Mouse (Mus musculus) heart, adult 2 months (tissue): ENCODE results near the gene Srp72.

Experiments used
- CTCF ChIP-seq: fragments of 200-600 bp; IDR thresholded peaks from 2 replicates; pipeline ENCODE4 v1.8.1; 2022; ENCODE audit warnings: antibody characterized with exemption, mild to moderate bottlenecking, moderate library complexity
- EP300 ChIP-seq: fragments of 200-500 bp; IDR thresholded peaks from 2 replicates; pipeline ENCODE4 v1.6.1; 2011; ENCODE audit warnings: low read depth, low read length, control low read depth; ENCODE audit not compliant: insufficient read depth
- POLR2A ChIP-seq: fragments of 200-500 bp; IDR thresholded peaks from 2 replicates; pipeline ENCODE4 v1.6.1; 2011; ENCODE audit warnings: mild to moderate bottlenecking, low read depth, low read length, control low read depth; ENCODE audit not compliant: insufficient read depth

DNA sequence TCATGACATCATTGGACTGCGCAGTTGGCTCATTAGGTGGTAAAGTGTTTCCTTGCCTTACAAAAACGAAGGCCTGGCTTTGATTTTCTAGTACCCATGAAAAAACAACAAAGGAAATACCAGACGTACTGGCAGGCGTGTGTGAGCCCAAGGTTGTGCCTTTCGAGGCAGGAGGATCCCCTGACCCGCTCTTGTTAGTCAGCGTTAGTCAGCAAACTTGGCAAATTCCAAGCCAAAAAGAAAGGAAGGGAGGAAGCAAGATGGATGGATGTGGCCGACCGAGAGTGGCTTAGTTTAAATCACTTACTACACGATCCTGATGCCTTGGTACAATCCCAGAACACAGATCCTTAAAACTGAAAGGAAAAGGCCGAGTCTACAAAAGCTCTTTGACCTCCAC is 11.9 kb upstream of the Srp72 start:
- no peak for TF ChIP-seq POLR2A
- TF ChIP-seq CTCF: no peak
- no peak for TF ChIP-seq EP300
